Mouse (Mus musculus) heart, adult 2 months (tissue): ENCODE measurements around the gene Gm37240.

Experiments used
- CTCF ChIP-seq: fragments of 200-600 bp; IDR thresholded peaks from 2 replicates; pipeline ENCODE4 v1.8.1; 2022; ENCODE audit warnings: antibody characterized with exemption, mild to moderate bottlenecking, moderate library complexity
- POLR2A ChIP-seq: fragments of 200-500 bp; IDR thresholded peaks from 2 replicates; pipeline ENCODE4 v1.6.1; 2011; ENCODE audit warnings: mild to moderate bottlenecking, low read depth, low read length, control low read depth; ENCODE audit not compliant: insufficient read depth

- TF ChIP-seq CTCF (no peak), POLR2A (no peak)
Observed at GRCm38 (mm10) chr3:85125471-85125870, 761.8 kb downstream of the Gm37240 start.
